Mouse (Mus musculus) kidney, adult 8-10 months (tissue): ENCODE measurements around the gene Lig1.
A peak's percentile ranks its signal among the peaks of the same experiment; 100 is the strongest.

Source experiments
- DNase-seq, 2 experiments: peaks; one replicate each; pipeline ENCODE4 v3.0.0; 2022

The Lig1 gene

DNA sequence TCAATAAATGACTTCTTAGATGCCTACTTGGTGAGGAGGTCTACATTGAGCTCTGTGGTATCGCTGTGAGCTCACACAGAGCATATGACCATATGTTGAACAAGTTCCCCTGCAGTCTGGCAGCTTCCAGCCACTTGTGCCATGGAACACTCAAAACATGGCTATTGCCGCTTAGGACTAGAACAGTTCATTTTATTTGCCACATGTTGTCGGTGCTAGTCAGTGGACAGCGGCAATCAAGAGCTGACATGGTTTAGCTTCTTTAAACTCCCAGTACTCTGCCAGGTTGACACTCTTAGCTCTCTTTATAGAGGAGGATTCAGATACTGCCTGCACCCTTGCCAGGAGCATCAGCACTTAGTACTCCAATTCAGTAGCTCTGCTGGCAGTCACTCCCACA, 34.3 kb downstream of the Lig1 start:
- no peak for DNase-seq

DNA sequence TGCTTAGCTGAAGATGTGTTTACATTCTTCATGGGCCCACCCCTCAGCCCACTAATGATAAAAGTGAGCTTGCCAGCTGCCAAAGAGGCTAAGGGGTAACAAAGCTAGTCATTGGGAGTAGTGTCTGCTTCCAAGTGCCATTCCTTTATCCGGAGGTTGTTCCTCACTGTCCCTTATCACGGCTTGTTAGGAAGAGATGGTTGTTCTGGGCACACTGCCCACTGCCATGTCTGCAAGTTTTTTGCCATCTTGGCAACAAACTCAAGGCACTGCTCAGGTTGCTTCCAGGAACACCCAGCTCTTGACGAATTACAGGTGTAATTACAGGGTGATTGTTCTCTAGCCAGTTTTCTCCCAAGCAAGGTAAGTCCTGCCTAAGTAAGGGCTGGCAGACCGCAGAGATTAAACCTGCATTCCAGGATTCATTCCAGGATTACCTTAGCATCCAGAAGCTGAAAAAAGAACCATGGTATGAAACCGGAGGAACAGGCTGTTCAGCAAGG, 37.1 kb downstream of the Lig1 start:
- peak in 1 of 2 experiments; percentile 22 for DNase-seq

DNA sequence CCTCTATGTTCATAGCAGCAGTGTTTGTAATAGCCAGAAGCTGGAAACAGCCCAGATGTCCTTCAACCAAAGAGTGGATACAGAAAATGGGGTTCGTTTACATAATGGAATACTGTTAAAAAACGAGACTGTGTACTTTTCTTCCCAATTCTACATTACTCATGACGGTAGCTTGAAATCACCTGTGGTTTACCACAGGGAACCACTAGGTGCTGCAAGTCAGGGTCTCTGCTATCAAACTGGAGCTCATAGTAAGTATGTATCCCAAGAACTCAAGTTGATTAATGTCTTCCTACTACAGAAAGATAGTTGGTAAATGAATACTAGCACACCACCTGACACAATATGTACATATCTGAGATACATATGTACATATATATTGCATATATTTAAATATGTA, 44.3 kb downstream of the Lig1 start:
- DNase-seq = no peak

DNA sequence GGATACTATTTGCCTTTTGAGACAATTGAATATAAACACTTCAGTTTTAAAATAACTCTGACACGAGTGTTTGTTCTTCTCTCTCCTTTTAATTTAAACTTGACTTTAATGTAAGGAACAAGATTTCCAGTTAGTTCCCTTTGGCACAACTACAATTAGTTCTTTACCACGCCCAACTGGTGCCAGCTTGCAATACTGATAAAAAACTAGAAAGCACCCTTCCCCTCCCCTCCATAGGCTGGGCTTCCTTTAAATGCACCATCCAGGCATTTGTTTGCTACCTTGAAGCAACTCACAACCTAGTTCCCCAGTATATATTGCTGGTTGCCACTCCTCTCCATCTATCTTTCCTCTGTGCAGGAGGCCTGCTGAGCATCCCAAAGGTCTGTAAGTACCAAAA, 47.2 kb downstream of the Lig1 start, which contains the start of gene Pla2g4c:
TSS of gene Pla2g4c (plus strand) at position 340 of the 400 bp plus-strand sequence.
- no peak for DNase-seq

DNA sequence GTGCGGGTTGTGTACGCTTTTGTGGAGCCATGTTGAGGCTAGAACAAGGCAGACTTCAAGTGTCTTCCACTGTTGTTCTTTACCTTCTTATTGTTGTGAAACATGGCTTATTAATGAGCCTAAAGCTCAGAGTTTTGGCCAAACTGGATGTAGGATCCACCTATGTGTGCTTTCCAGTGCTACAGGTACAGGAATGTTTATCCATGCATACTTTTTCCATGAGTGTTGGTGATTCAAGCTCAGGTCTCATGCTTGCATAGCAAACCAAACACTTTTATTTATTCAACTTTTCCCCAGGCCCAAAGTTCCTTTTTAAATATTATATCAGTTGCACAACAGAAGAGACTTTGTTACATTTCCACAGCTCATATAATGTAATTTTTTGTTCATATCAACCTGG, 53.5 kb downstream of the Lig1 start:
- no peak for DNase-seq

DNA sequence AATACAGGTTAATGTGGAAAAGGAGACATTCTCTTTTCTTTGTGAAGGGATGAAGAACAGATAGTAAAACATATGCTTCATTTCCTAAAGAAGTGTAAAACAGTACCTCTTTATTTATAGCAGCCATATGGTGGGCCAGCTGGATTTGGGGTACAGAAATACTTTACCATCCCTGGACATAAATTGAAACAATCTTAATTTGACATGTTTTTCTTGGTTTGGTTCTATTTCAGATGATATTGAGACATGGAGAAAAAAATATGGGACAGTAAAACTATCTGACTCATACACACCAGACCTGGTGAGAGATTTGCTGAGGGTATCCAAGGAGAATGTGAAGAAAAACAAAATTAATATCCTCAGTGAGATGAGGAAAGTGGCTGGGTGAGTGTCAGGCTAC, 78.9 kb downstream of the Lig1 start:
- no peak for DNase-seq
